Mouse (Mus musculus): ENCODE measurements around the gene Mrpl10. TPM values are rescaled to one million over a fixed set of nuclear protein-coding genes. Genes with fewer than 3 reads are reported as not detected.

Mrpl10 gene
- polyA plus RNA-seq, 1 experiment from 2014 or later, result 80.1 TPM

DNA sequence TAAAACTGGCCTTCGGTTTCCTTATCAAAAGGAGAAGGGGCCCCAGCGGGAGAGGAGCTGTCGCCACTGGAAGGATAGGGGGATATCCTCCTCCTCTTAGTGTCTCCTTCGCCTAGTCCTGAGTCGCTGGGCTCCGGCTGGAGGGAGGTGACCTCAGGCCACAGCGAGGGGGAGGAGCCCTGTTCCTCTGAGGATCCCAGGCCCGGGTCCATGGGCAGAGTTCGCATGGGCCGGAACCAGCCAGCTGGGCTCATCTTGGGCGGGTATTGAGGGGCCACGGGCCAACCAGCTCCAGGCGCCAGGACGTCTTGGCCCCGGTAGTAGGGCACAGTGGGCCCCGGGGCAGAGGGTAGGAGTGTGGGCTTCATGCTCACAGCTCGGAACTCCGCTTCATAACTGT is 57.4 kb downstream of the Mrpl10 start:
- no peak overlapping the region for H3K27ac ChIP-seq (replicated peaks in 1 of 2; ENCODE audit: control insufficient read depth in 1 of 2, insufficient read depth in 1 of 2, low read depth in 2 of 2, low read length in 2 of 2)
- ATAC-seq (ENCODE audit: insufficient number of reproducible peaks, insufficient read depth, low FRiP score, low read depth), result no peak
- H3K36me3 ChIP-seq (ENCODE audit: control insufficient read depth, insufficient read depth, low read length), result no peaks in the 10 kb centered on the region
- H3K4me2 ChIP-seq (ENCODE audit: low read length), result peak overlapping the region; percentile 31
- no peaks in the 10 kb centered on the region for H3K9me3 ChIP-seq (ENCODE audit: control insufficient read depth, low read length)
- no peak overlapping the region for H3K4me3 ChIP-seq (ENCODE audit: control insufficient read depth in 1 of 2, insufficient read depth in 1 of 2, low read depth in 1 of 2, low read length in 2 of 2)
- peaks cover 3 to 4% of the 10 kb centered on the region in 2 experiments; a peak in 2 of 4 replicates for H3K4me1 ChIP-seq (ENCODE audit: control insufficient read depth in 2 of 2, insufficient read depth in 2 of 2, low read length in 2 of 2)
- WGBS, result 11% methylated on average over 18 of the region's 18 CpGs
- H3K9ac ChIP-seq (ENCODE audit: low read length), result no peak overlapping the region
- H3K27me3 ChIP-seq (ENCODE audit: control insufficient read depth, insufficient read depth, low read length), result peaks cover 38% of the 10 kb centered on the region

Small RNAs within 50 kb of the gene (microRNA-seq; reads per million reads assigned to microRNA genes)
- gene Mir8103, result 2.2 reads per million

Other genes starting within 250 kb of the Mrpl10 start
- 49.7 and 55.1 TPM in 2 replicates for gene Nfe2l1, start 211.6 kb upstream of the Mrpl10 start, polyA plus RNA-seq (2014; fragmentation: Nextera tagmentation; extraction: Ambion mirVana)
- 134 and 141 TPM in 2 replicates for gene Copz2, start 191.7 kb upstream of the Mrpl10 start, polyA plus RNA-seq (2014; fragmentation: Nextera tagmentation; extraction: Ambion mirVana)
- 44.7 and 50.9 TPM in 2 replicates for gene Cdk5rap3, start 125.1 kb upstream of the Mrpl10 start, polyA plus RNA-seq (2014; fragmentation: Nextera tagmentation; extraction: Ambion mirVana)
- 0.53 and 0.54 TPM in 2 replicates for gene Prr15l, start 113.5 kb upstream of the Mrpl10 start, polyA plus RNA-seq (2014; fragmentation: Nextera tagmentation; extraction: Ambion mirVana)
- 32.3 and 47.6 TPM in 2 replicates for gene Pnpo, start 97.6 kb upstream of the Mrpl10 start, polyA plus RNA-seq (2014; fragmentation: Nextera tagmentation; extraction: Ambion mirVana)
- gene Sp2, start 58.6 kb upstream of the Mrpl10 start, polyA plus RNA-seq (2014; fragmentation: Nextera tagmentation; extraction: Ambion mirVana), result 14.7 and 15.0 TPM in 2 replicates
- gene Sp6, start 28.2 kb upstream of the Mrpl10 start, polyA plus RNA-seq (2014; fragmentation: Nextera tagmentation; extraction: Ambion mirVana), result 0.11 TPM in 1 of 2 replicates, not detected in the other
- 12.9 and 14.4 TPM in 2 replicates for gene Scrn2, start 11.6 kb upstream of the Mrpl10 start, polyA plus RNA-seq (2014; fragmentation: Nextera tagmentation; extraction: Ambion mirVana)
- 0.35 and 0.54 TPM in 2 replicates for gene Lrrc46, start 153 bp upstream of the Mrpl10 start, polyA plus RNA-seq (2014; fragmentation: Nextera tagmentation; extraction: Ambion mirVana)
- 3.9 and 4.6 TPM in 2 replicates for gene Osbpl7, start 9.1 kb downstream of the Mrpl10 start, polyA plus RNA-seq (2014; fragmentation: Nextera tagmentation; extraction: Ambion mirVana)
- gene Tbx21, start 73.8 kb downstream of the Mrpl10 start, polyA plus RNA-seq (2014; fragmentation: Nextera tagmentation; extraction: Ambion mirVana), result 0.08 TPM in 1 of 2 replicates, not detected in the other
- gene Tbkbp1, start 109.9 kb downstream of the Mrpl10 start, polyA plus RNA-seq (2014; fragmentation: Nextera tagmentation; extraction: Ambion mirVana), result 7.1 and 7.3 TPM in 2 replicates
- gene Kpnb1, start 146.3 kb downstream of the Mrpl10 start, polyA plus RNA-seq (2014; fragmentation: Nextera tagmentation; extraction: Ambion mirVana), result 38.8 and 40.2 TPM in 2 replicates
- 86.9 and 90.0 TPM in 2 replicates for gene Npepps, start 239.1 kb downstream of the Mrpl10 start, polyA plus RNA-seq (2014; fragmentation: Nextera tagmentation; extraction: Ambion mirVana)